Mouse (Mus musculus): Measurements from ENCODE around the gene Lrch1. TPM values are rescaled to one million over a fixed set of nuclear protein-coding genes. Genes with fewer than 3 reads are reported as not detected.

Gene Lrch1
- total RNA-seq, 2 experiments from 2014 or later = 9.3 to 12.1 TPM

- ATAC-seq (replicated peaks; ENCODE audit: poor library complexity) = no peak
Measured at GRCm38 (mm10) chr14:74822757-74823680, 124.7 kb downstream of the Lrch1 start.

GRCm38 (mm10) chr14:74822048-74822447, 125.6 kb downstream of the Lrch1 start:
- no peak for ATAC-seq (replicated peaks; ENCODE audit: poor library complexity)

- peak; percentile 95 for ATAC-seq (replicated peaks; ENCODE audit: poor library complexity)
Measured at GRCm38 (mm10) chr14:74820180-74820813, 127.4 kb downstream of the Lrch1 start.

GRCm38 (mm10) chr14:74816705-74817104, 131.0 kb downstream of the Lrch1 start:
- no peak for ATAC-seq (replicated peaks; ENCODE audit: poor library complexity)

GRCm38 (mm10) chr14:74814848-74815789, 132.6 kb downstream of the Lrch1 start:
- no peak for ATAC-seq (replicated peaks; ENCODE audit: poor library complexity)

- no peak for ATAC-seq (replicated peaks; ENCODE audit: poor library complexity)
Measured at GRCm38 (mm10) chr14:74811617-74812016, 136.1 kb downstream of the Lrch1 start.

GRCm38 (mm10) chr14:74801961-74802360, 145.7 kb downstream of the Lrch1 start:
- ATAC-seq (replicated peaks; ENCODE audit: poor library complexity) = no peak

- ATAC-seq (replicated peaks; ENCODE audit: poor library complexity) = no peak
Measured at GRCm38 (mm10) chr14:74798063-74798890, 149.4 kb downstream of the Lrch1 start.

- peak; percentile 90 for ATAC-seq (replicated peaks; ENCODE audit: poor library complexity)
Measured at GRCm38 (mm10) chr14:74797386-74798062, 150.2 kb downstream of the Lrch1 start.

- ATAC-seq (replicated peaks; ENCODE audit: poor library complexity) = no peak
Measured at GRCm38 (mm10) chr14:74794931-74795330, 152.7 kb downstream of the Lrch1 start.

- ATAC-seq (replicated peaks; ENCODE audit: poor library complexity) = no peak
Measured at GRCm38 (mm10) chr14:74792793-74793192, 154.9 kb downstream of the Lrch1 start.

- no peak for ATAC-seq (replicated peaks; ENCODE audit: poor library complexity)
Measured at GRCm38 (mm10) chr14:74790535-74790934, 157.1 kb downstream of the Lrch1 start.

GRCm38 (mm10) chr14:74788766-74789165, 158.9 kb downstream of the Lrch1 start:
- ATAC-seq (replicated peaks; ENCODE audit: poor library complexity) = peak; percentile 26; the same call in 1 of the 2 replicates

- ATAC-seq (replicated peaks; ENCODE audit: poor library complexity) = no peak
Measured at GRCm38 (mm10) chr14:74787717-74788116, 160.0 kb downstream of the Lrch1 start.

- ATAC-seq (replicated peaks; ENCODE audit: poor library complexity) = no peak
Measured at GRCm38 (mm10) chr14:74784243-74784934, 163.3 kb downstream of the Lrch1 start.

GRCm38 (mm10) chr14:74774046-74774619, 173.5 kb downstream of the Lrch1 start:
- ATAC-seq (replicated peaks; ENCODE audit: poor library complexity) = peak; percentile 76

- no peak for ATAC-seq (replicated peaks; ENCODE audit: poor library complexity)
Measured at GRCm38 (mm10) chr14:74767892-74768291, 179.8 kb downstream of the Lrch1 start.

- ATAC-seq (replicated peaks; ENCODE audit: poor library complexity) = peak; percentile 98
Measured at GRCm38 (mm10) chr14:74764191-74764918, 183.3 kb downstream of the Lrch1 start.

Data from megakaryocyte progenitor cell, adult 5-6 weeks (primary cell).